Mouse (Mus musculus) hindbrain, embryonic 10.5 days (tissue): ENCODE data around the gene Dot1l. TPM values are rescaled to one million over a fixed set of nuclear protein-coding genes. Genes with fewer than 3 reads are reported as not detected.
A peak's percentile ranks its signal among the peaks of the same experiment; 100 is the strongest.

Experiments used
- DNase-seq: peaks from one replicate; pipeline ENCODE4 v3.0.0-alpha.2; 2017; ENCODE audit warnings: low spot score
- H3K27ac ChIP-seq: fragments of 300-500 bp; sonication (generic); 2 replicates; pipeline ENCODE4 v1.5.1; 2016; ENCODE audit warnings: mild to moderate bottlenecking, moderate library complexity
- H3K27me3 ChIP-seq: fragments of 300-500 bp; sonication (generic); 2 replicates; pipeline ENCODE4 v1.6.1; 2016; ENCODE audit warnings: mild to moderate bottlenecking; ENCODE audit not compliant: poor library complexity, insufficient read depth, severe bottlenecking
- H3K36me3 ChIP-seq: fragments of 300-500 bp; sonication (generic); 2 replicates; pipeline ENCODE4 v1.6.1; 2016; ENCODE audit warnings: mild to moderate bottlenecking, moderate library complexity
- H3K4me1 ChIP-seq: fragments of 300-500 bp; sonication (generic); replicated peaks from 2 replicates; pipeline ENCODE4 v1.6.1; 2016; ENCODE audit warnings: mild to moderate bottlenecking
- H3K4me3 ChIP-seq: fragments of 300-500 bp; sonication (generic); 2 replicates; pipeline ENCODE4 v1.5.1; 2016; ENCODE audit warnings: mild to moderate bottlenecking, moderate library complexity
- H3K9me3 ChIP-seq: fragments of 300-500 bp; sonication (generic); 2 replicates; pipeline ENCODE4 v1.6.1; 2016; ENCODE audit warnings: mild to moderate bottlenecking, moderate library complexity
- WGBS: fragments of 180-500 bp; shearing (Covaris S2); methylation state at CpG from one replicate; pipeline ENCODE4 v1.1.7; 2016; 5-methylcytosine and 5-hydroxymethylcytosine counted together
- microRNA counts: library from miRNA; unstranded; fragments of <30 nt; microRNA quantifications from one replicate; lab custom pipeline; 2017
- polyA plus RNA-seq: library from polyadenylated mRNA; unstranded; fragments of >200 nt; fragmentation: Nextera tagmentation; extraction: Ambion mirVana; gene quantifications from 2 replicates; pipeline ENCODE4 v1.2.1, GENCODE M21; 2016

Gene Dot1l
- polyA plus RNA-seq, 1 experiment from 2014 or later: 22.8 TPM

- Histone ChIP-seq H3K9me3 (peaks cover 10% of the 10 kb centered on the region; the same call in 1 of the 2 replicates), H3K27me3 (peaks cover 83% of the 10 kb centered on the region), H3K4me3 (0 out of 2 replicates have a peak overlapping the region, but pooled peaks have one; percentile 9), H3K36me3 (no peaks in the 10 kb centered on the region), H3K27ac (no peak overlapping the region), H3K4me1 (peaks cover 68% of the 10 kb centered on the region)
- 9% methylated on average over 2 of the region's 2 CpGs for WGBS
- DNase-seq: no peak
Measured at GRCm38 (mm10) chr10:80837827-80838226, 82.8 kb downstream of the Dot1l start.

DNA sequence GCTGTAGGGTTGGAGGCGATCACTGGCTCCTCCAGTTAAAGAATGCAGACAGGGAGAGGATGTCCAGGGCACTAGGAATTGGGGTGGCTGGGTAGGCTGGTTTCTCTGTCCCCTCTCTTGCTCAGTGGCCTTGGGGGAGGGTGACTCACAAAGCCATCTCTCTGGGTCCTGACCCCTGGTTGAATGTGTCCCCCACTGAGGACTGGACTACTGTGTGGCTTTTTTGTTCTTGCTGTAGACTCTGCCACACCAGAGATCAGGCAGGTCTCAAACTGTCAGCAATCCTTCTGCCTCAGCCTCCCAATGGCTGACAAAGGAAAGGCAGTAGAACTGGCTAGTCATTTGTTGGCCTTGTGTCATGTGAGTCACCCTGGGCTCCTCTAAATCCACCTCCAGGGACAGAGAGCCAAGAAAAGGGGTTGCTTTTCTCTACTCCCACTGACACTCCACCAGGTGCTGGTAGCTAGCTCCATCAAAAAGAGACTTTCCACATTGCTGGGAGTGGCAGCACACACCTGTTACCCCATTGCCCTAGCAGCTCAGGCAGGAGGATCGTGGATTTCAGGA is 83.4 kb downstream of the Dot1l start:
- H3K27me3 ChIP-seq: peaks cover 83% of the 10 kb centered on the region
- H3K27ac ChIP-seq: no peak overlapping the region
- peaks cover 67% of the 10 kb centered on the region for H3K4me1 ChIP-seq
- H3K36me3 ChIP-seq: no peaks in the 10 kb centered on the region
- H3K9me3 ChIP-seq: peaks cover 10% of the 10 kb centered on the region; the same call in 1 of the 2 replicates
- H3K4me3 ChIP-seq: no peak overlapping the region
- 66% methylated on average over 2 of the region's 2 CpGs for WGBS
- DNase-seq: no peak

DNA sequence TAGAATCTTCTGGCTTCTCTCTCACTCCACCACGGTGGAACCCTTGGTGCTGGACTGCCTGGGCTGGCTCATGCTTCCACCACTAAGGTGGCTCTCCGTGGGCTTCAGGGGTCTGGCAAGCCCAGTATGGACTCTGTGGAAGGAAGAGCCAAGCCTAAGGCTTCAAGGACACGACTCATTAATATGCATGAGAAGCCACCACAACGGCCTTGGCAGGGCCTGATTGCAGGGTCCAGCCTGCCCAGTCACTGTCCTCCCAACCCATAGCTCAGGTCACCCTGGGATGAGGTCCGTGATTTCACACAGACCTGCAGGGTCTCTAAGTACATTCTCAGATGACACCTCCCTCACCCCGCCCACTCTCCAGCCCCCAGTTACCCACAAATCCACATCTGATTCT is 84.8 kb downstream of the Dot1l start:
- 56% methylated on average over 6 of the region's 6 CpGs for WGBS
- Histone ChIP-seq H3K36me3 (no peaks in the 10 kb centered on the region), H3K27me3 (peaks cover 83% of the 10 kb centered on the region), H3K27ac (no peak overlapping the region), H3K9me3 (peaks cover 2% of the 10 kb centered on the region; the same call in 1 of the 2 replicates), H3K4me1 (peaks cover 75% of the 10 kb centered on the region), H3K4me3 (no peak overlapping the region)
- no peak for DNase-seq

DNA sequence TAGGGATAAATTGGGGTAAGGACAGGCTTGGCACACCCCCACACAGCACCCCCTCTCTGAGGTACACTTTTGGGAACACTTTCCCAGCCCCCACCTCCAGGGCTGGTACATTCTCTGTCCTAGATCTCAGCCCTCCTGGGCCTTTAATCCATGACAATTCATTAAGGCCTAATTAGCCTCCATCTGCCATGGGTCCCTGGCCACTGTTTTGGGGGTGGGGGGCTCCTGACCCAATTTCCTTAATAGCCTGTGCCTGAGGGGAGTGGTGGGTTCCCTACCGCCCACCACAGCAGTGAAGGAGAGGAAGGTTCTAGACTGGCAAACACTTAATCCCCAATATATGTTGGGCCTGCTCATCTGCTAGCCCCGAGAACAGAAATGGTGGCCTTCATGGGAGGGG is 86.7 kb downstream of the Dot1l start:
- H3K36me3 ChIP-seq: no peaks in the 10 kb centered on the region
- H3K9me3 ChIP-seq: no peaks in the 10 kb centered on the region
- WGBS: 80% methylated on average over 2 of the region's 2 CpGs
- H3K27me3 ChIP-seq: peaks cover 82% of the 10 kb centered on the region
- 0 out of 2 replicates have a peak overlapping the region, but pooled peaks have one; percentile 5 for H3K4me3 ChIP-seq
- H3K4me1 ChIP-seq: peaks cover 65% of the 10 kb centered on the region
- 0 out of 2 replicates have a peak overlapping the region, but pooled peaks have one; percentile 29 for H3K27ac ChIP-seq
- no peak for DNase-seq

- WGBS: 84% methylated on average over 15 of the region's 15 CpGs
- Histone ChIP-seq H3K36me3 (no peaks in the 10 kb centered on the region), H3K27ac (no peak overlapping the region), H3K27me3 (peaks cover 76% of the 10 kb centered on the region), H3K4me1 (peaks cover 59% of the 10 kb centered on the region), H3K9me3 (no peaks in the 10 kb centered on the region), H3K4me3 (no peak overlapping the region)
- no peak for DNase-seq
Measured at GRCm38 (mm10) chr10:80842334-80842733, 87.3 kb downstream of the Dot1l start.

- Histone ChIP-seq H3K9me3 (no peaks in the 10 kb centered on the region), H3K27ac (peak overlapping the region; percentile 77), H3K4me3 (peak overlapping the region; percentile 56), H3K36me3 (no peaks in the 10 kb centered on the region), H3K4me1 (peaks cover 51% of the 10 kb centered on the region), H3K27me3 (peaks cover 66% of the 10 kb centered on the region)
- DNase-seq: no peak
- 9% methylated on average over 32 of the region's 32 CpGs for WGBS
Measured at GRCm38 (mm10) chr10:80843087-80843930, 88.3 kb downstream of the Dot1l start.

DNA sequence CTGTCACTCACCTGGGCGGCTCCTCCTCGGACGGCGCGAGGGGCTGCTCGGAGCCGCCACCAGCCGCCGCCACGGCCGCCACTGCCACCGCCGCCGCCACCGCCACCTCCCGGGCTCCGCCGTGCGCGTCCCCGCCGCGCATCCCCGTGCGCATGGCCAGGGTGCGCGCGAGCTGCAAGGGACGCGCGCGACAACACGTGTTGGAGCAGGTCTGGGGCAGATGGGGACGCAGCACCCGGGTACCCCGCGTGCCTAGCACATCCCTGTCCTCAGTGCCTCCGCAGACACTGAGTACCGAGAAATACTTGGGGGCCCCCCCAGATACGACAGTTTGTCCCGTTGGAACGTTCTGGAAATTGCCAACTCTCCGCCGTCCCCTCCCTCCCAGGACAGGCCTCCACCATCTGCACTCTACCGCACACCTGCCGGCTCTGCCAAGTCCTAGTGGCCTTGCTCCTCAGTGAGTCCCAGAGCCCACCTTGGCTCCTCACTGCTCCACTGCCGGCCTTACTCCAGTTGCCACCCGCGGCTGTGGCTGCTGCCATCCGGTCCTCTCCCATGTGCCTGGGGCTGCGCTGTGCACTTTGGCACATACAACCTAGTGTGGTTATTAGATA is 89.0 kb downstream of the Dot1l start, which contains the start of gene Lingo3:
Lingo3 (minus strand) TSS at position 109 of the 617 bp plus-strand sequence.
- Histone ChIP-seq H3K4me3 (peak within 1 kb of the TSS; percentile 56), H3K9me3 (no peaks in the 10 kb centered on the region), H3K36me3 (no peaks in the 10 kb centered on the region), H3K4me1 (peaks cover 55% of the 10 kb centered on the region), H3K27ac (peak within 1 kb of the TSS; percentile 77), H3K27me3 (peaks cover 61% of the 10 kb centered on the region)
- WGBS: 4% methylated on average over 51 of the region's 51 CpGs
- DNase-seq: no peak

MicroRNA genes within 50 kb of the gene (microRNA counts, 519-probe panel; counts per million panel counts)
- 1,255 counts per million, percentile 77 among the panel's probes with 10 or more counts for microRNA mmu-miR-1982 (lab: Ali Mortazavi, UCI)

Other genes starting within 250 kb of the Dot1l start
- gene Atp8b3, start 216.1 kb upstream of the Dot1l start, polyA plus RNA-seq: 0.56 and 0.90 TPM in 2 replicates
- 33.3 and 38.5 TPM in 2 replicates for gene Rexo1, start 193.6 kb upstream of the Dot1l start, polyA plus RNA-seq
- gene Klf16, start 177.9 kb upstream of the Dot1l start, polyA plus RNA-seq: 6.9 and 7.3 TPM in 2 replicates
- 89.1 and 109 TPM in 2 replicates for gene Abhd17a, start 164.9 kb upstream of the Dot1l start, polyA plus RNA-seq
- gene Scamp4, start 152.3 kb upstream of the Dot1l start, polyA plus RNA-seq: 89.9 and 92.0 TPM in 2 replicates
- 11.0 and 11.3 TPM in 2 replicates for gene Adat3, start 152.3 kb upstream of the Dot1l start, polyA plus RNA-seq
- gene Gm49322, start 149.2 kb upstream of the Dot1l start, polyA plus RNA-seq: 4.6 and 5.5 TPM in 2 replicates
- 169 and 180 TPM in 2 replicates for gene Csnk1g2, start 132.4 kb upstream of the Dot1l start, polyA plus RNA-seq
- gene Btbd2, start 98.1 kb upstream of the Dot1l start, polyA plus RNA-seq: 77.0 and 77.1 TPM in 2 replicates
- gene Mknk2, start 77.1 kb upstream of the Dot1l start, polyA plus RNA-seq: 93.2 and 97.8 TPM in 2 replicates
- 68.8 and 77.2 TPM in 2 replicates for gene Mob3a, start 53.2 kb upstream of the Dot1l start, polyA plus RNA-seq
- gene Izumo4, start 53.0 kb upstream of the Dot1l start, polyA plus RNA-seq: 13.7 and 18.7 TPM in 2 replicates
- gene Ap3d1, start 12.9 kb upstream of the Dot1l start, polyA plus RNA-seq: 59.9 and 65.8 TPM in 2 replicates
- gene Sf3a2, start 43.0 kb downstream of the Dot1l start, polyA plus RNA-seq: 109 and 119 TPM in 2 replicates
- gene Plekhj1, start 43.4 kb downstream of the Dot1l start, polyA plus RNA-seq: 189 and 192 TPM in 2 replicates
- gene Amh, start 50.0 kb downstream of the Dot1l start, polyA plus RNA-seq: 0.12 and 0.16 TPM in 2 replicates
- 0.65 and 0.68 TPM in 2 replicates for gene Jsrp1, start 58.3 kb downstream of the Dot1l start, polyA plus RNA-seq
- 2,287 and 2,328 TPM in 2 replicates for gene Oaz1, start 71.5 kb downstream of the Dot1l start, polyA plus RNA-seq
- gene Lingo3, start 88.8 kb downstream of the Dot1l start, polyA plus RNA-seq: 0.61 and 0.93 TPM in 2 replicates
- 314 and 327 TPM in 2 replicates for gene Lsm7, start 100.0 kb downstream of the Dot1l start, polyA plus RNA-seq
- 46.3 and 52.9 TPM in 2 replicates for gene Sppl2b, start 100.1 kb downstream of the Dot1l start, polyA plus RNA-seq
- 0.04 and 0.14 TPM in 2 replicates for gene Tmprss9, start 116.6 kb downstream of the Dot1l start, polyA plus RNA-seq
- gene Timm13, start 145.8 kb downstream of the Dot1l start, polyA plus RNA-seq: 374 and 391 TPM in 2 replicates
- 65.8 and 78.4 TPM in 2 replicates for gene Lmnb2, start 163.0 kb downstream of the Dot1l start, polyA plus RNA-seq
- gene Gadd45b, start 174.9 kb downstream of the Dot1l start, polyA plus RNA-seq: 9.8 and 11.8 TPM in 2 replicates